Mouse (Mus musculus) adrenal gland, postnatal 14 days (tissue): ENCODE results near the gene Wdr83. TPM values are rescaled to one million over a fixed set of nuclear protein-coding genes. Genes with fewer than 3 reads are reported as not detected.
"Not testable (repeated sequence)": the region's sequence is repeated elsewhere in the genome, so short reads cannot be mapped to it uniquely, and the experiment has no call there.

Source experiments
- DNase-seq: peaks from one replicate; pipeline ENCODE4 v3.0.0; 2021; ENCODE audit warnings: mixed read lengths
- long read RNA-seq, 2 experiments: library from polyadenylated mRNA; stranded (forward); transcript quantifications; one replicate each; pipeline ENCODE4 v2.0.0; 2021
- total RNA-seq: library from RNA; stranded (reverse); gene quantifications from 2 replicates; pipeline ENCODE4 v1.2.3, GENCODE M21; 2021

Gene Wdr83
- 30.0 and 30.9 TPM in 2 replicates for total RNA-seq
- long read RNA-seq, experiment 1, transcript Wdr83-201 (9 exons, 1,238 nt) = major isoform, 23 of 34 reads
- long read RNA-seq, experiment 1, partial matches to known transcripts = 2 of 34 reads
- long read RNA-seq, experiment 1, other reads (novel, unspliced or antisense) = 6 of 34 reads
- long read RNA-seq, experiment 2, transcript Wdr83-201 (9 exons, 1,238 nt) = major isoform, 7 of 11 reads
- long read RNA-seq, experiment 2, partial matches to known transcripts = 0 of 11 reads
- long read RNA-seq, experiment 2, other reads (novel, unspliced or antisense) = 1 of 11 reads

DNA sequence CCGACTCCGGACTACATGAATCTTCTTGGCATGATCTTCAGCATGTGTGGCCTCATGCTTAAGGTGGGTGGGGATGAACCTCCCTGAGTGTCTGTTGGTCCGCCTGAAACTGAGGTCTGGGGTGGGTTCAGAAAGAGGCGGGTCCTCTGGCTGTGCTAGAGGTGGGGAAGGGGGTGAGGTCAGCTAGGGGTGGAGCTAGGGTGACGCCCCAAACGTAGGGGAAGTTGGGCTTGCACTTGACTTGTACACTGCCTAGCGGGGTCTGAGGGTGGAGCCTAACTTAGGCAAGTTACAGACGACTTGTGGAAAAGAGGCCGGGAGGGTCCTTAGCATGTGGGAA, at the start of gene Wdr83:
Gene Wdr83 (minus strand): TSS at position 91 of the 340 bp plus-strand sequence.
- DNase-seq = peak; percentile 65

DNA sequence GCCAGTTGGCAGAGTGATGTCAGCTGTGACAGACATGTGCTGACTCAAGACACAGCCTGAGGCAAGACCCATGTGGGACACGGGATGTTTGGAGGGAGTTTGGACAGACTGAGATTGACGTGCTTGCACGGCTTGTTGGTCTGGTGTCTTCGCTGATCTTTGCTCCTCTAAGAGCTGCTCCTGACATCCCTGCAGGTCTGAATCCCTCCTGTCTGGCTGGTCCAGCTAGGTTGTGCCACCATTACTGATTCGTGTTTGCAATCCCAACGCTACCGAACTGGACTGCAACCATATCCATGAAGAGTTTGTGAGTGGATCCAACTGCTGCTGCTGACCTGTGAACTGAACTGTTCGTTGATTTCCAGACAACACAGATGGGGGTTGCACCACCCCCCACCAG, 42.6 kb upstream of the Wdr83 start:
- no peak for DNase-seq

DNA sequence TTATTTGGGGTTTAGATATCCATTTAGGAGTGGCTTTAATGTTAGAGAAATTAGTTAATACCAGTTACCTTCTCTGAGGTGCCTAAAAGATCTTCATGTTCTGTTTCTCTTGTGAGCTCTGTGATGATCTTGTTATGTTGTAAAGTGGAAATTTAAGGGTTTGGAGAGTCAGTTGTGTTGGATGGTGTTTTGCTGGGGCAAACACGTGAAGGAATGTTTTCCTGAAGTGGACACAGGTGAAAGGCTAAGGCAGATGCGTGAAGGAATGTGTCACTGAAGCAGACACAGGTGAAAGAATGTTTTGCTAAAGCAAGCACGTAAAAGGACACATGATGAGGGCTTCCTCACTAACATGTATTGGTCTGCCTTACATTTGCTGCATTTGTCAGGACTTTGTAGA, 41.9 kb upstream of the Wdr83 start, which contains the start of gene Zfp791:
Gene Zfp791 (minus strand): TSS at position 101 of the 400 bp plus-strand sequence.
- no peak for DNase-seq

DNA sequence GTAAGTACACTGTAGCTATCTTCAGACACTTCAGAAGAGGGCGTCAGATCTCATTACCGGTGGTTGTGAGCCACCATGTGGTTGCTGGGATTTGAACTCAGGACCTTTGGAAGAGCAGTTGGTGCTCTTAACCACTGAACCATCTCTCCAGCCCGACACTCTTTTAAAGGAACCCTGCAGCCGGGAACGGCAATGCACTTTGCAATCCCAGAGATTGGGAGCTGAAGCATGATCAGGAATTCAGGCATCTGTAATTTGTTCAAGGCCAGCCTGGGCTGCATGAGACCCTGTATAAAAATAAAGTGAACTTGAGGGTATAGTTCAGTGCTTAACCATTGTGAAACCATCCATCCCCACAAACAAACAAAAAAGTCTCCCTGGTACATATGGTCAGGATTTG, 39.1 kb upstream of the Wdr83 start:
- DNase-seq = not testable (repeated sequence)

DNA sequence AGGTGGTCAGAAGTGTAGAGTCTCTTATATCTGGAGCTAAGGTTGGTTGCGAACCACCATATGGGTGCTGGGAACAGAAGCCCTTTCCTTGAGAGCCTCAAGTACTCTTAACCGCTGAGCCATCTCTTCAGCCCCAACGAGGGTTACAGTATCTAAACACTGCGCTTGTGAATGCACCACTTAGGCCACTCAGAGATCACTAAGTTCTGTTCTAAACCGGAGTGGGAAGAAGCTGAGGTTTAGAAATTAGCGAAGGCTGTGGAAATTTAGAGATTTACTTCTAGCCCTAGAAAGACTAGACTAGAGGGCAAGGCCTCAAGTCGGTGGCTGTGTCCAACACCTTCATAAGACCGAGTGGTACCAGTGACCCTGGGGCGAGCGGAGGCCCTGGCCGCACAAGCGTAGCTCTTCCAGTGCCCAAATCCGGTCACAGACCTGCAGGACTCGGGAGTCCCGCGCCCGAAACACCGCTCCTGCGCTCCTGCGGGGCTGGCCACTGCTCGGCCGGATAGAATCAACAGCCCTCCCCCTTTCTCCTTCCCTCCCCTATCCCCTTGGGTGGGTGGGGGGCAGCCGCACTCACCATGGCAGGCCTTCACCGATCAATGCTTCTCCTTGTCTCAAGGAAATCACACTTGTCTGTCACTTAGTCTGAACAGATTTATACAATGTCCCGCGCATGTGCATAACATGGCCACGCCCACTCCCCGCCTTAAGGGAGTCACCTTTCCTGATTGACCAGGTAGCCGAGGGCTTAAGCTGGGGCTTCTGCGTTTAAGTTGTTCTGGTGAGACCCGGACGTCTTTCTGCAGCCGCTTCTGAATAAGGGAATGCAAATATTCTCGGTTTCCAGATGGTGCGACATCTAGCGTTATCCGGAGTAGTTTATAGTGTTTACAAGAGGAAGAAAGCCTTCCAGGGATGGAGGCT, 38.2 kb upstream of the Wdr83 start:
- peak; percentile 87 for DNase-seq

DNA sequence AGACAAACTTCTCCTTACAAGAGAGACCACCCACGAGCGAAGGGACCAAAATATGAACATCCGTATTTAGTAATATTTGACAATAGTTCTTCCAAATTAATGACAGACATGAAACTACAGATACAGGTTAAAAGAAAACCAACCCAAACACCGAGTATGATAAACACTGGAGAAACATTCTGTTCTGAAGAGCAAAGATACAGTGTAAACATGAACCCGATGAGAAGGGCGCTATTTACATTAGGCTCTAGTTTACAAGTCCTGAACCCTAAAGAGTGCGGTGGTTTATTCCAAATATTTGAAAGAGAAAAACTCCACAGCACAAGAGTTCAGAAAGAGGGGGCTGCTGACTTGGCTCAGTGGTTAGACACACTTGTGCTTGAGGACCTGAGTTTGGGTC, 35.9 kb upstream of the Wdr83 start:
- DNase-seq = no peak

DNA sequence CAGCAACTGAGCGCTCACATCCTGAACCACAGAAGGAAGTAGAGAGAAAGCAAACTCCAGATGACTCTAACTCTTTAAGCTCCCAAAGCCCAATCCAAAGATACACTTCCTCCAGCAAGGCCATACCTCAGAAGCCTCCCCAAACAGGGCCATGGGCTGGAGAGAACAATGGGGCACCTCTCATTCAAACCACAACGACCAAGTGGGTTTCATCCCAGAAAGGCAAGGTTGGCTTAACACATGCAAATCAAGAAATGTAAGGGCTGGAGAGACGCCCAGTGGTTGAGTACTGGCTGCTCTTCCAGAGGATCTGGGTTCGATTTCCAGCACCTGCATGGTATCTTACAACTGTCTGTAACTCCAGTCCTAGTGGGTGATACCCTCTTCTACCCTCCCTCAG, 34.4 kb upstream of the Wdr83 start:
- DNase-seq = no peak

DNA sequence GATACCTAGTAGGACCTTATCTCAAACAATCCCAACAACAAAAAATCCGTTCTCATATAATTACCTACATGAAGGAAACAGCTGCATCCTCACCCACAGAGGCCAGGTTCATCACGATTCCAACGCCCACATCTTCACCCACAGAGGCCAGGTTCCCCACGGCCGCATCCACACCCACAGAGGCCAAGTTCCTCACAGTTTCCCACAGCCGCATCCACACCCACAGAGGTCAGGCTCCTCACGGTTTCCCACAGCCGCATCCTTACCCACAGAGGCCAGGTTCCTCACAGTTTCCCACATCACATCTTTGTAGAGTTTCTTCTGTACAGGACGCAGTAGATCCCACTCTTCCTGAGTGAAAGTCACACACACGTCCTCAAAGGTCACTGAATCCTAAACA, 32.1 kb upstream of the Wdr83 start:
- no peak for DNase-seq

DNA sequence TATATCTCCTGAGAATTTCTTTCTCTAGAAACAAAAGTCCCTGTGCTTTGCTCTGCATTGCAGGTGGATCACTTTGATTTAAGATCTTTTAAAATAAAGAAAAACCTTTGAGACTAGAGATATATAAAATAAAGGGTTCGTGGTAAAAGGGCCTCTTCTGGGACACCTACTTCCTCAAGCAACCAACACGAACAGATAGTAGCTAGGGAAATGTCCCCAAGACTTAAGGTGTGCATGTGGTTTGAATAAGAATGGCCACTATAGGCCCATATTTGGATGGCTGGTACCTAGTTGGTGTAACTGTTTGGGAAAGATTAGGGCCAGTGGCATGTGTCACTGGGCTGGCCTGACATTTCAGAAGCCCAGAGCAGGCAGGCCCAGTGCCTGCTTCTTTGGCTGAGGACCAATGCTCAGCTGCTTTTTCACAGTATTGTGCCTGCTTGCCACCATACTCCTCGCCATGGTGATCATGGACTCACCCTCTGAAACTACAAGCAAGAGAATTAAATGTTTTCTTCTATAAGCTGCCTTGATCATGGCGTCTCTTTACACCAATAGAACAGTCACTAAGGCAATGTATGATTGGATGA, 19.1 kb upstream of the Wdr83 start:
- no peak for DNase-seq

DNA sequence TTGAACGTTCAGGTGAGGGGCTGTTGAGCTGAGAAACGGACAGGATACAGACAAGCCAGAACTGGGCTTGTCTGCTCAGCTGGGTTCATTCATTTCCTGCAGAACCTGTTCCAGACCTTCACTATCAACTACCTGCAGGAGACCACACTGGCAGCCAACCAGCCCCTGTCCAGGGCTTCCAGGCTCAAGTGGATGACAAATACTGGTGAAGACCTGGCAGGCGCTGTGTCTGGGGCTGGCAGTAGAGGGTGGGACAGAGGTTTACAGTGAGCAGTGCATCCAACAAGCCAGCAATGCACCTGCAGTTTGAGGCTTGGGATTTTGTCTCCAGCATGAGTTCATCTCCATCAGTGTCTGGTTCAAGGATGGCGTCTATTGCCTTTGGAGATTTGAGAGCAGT, 15.7 kb upstream of the Wdr83 start:
- no peak for DNase-seq

DNA sequence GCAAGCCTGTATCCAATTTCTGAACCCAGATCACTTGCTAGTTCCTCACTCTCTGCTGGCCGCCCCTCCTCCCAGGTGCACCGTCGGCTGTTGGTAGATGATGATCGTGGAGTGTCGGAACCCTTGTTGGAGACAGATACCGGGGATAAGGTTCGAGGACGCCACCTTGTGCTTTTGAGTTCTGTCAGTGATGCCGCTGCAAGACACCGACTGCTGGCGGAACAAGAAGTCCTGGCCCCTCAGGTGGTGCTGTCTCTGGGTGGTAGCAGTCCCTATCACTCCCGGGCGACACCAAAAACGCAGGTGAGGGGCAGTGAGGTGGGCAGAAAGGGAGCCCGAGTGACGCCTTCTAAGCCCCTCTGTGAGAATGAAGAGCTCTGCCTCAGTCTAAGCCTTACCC, 15.1 kb upstream of the Wdr83 start:
- no peak for DNase-seq

DNA sequence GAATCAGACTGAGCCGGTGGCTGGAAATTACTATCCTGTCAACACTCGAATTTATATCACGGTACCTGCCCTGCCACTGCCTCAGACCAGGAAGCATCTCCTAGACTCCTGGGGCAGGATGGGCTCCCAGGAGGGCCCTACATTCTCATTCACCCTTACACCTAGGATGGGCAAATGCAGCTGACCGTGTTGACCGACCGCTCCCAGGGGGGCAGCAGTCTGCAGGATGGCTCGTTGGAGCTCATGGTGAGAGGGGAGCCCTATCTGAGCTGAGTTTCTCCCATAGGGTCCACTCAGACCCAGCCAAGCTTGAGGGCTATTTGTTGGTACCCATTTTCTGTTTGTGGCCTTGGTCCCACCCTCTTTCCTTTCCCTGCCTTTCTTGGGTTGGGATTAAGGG, 14.5 kb upstream of the Wdr83 start:
- DNase-seq = no peak

DNA sequence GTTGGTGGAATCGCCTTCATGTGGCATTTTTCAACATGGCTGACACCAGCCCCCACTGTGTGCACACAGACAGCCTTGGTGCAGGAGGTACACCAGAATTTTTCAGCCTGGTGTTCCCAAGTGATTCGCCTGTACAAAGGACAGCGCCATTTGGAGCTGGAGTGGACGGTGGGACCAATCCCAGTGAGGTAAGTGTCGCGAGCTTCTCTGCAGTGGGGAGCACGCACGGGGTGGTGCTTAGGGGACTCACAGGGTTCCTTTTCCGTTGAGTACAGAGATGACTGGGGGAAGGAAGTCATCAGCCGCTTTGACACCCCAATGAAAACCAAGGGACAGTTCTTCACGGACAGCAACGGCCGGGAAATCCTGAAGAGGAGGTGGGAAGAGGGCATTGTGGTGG, 13.9 kb upstream of the Wdr83 start:
- no peak for DNase-seq

DNA sequence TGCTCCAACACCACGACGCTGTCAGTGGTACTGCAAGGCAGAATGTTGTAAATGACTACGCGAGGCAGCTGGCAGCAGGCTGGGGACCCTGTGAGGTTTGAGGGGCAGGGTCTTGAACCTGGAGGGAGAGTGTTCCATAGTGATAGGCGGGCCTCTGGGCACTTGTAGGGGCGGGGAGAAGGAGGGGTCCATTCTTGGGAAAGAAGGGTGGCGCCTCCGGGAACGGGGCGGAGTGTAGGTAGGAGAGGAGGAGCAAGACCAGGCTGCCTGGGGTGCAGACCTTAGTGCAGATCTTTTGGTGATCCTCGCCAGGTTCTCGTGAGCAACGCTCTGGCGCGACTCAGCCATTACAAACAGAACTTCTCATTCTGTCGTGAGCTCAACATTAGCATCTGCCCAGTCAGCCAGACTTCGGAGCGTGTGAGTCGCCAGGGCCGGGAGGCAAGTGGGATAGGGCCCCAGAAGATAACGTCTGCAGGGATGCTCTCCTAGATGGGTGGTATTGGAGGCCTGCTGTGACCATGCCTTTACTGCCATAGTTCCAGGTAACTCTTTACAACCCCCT, 10.5 kb upstream of the Wdr83 start:
- DNase-seq = no peak

DNA sequence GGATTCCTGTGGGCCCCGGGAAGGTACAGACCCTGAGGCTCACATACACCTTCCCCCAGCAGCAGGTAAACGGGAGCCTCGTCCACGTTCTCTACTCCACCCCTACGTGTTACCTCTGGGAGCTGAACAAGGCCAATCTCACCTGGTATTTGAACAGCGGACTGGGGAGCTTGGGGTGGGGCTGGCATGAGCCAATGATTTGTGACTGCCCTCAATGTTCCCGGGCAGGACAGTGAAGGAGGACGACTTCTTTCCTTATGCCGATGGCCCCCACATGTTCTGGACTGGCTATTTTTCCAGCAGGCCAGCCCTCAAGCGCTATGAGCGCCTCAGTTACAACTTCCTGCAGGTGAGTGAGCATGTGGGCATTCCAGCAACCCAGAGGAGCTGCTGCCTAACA, 9.8 kb upstream of the Wdr83 start:
- no peak for DNase-seq

DNA sequence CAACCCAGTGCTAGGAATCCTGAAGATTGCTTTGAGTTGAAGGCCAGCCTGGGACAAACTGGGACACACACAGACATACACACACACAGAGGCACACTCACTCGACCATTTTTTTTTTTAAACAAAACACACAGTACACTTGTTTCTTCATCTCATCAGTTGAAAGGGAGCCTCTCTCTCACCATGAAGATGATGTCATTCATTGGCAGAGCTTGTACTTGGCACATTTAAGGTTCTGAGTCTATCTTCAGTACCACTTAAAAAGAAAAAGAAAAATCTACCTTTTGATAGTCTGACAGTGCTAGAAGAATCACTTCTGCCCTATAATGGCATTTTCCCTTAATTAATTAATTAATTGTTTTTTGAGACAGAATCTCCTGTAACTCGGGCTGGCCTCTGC, 7.7 kb upstream of the Wdr83 start:
- no peak for DNase-seq

DNA sequence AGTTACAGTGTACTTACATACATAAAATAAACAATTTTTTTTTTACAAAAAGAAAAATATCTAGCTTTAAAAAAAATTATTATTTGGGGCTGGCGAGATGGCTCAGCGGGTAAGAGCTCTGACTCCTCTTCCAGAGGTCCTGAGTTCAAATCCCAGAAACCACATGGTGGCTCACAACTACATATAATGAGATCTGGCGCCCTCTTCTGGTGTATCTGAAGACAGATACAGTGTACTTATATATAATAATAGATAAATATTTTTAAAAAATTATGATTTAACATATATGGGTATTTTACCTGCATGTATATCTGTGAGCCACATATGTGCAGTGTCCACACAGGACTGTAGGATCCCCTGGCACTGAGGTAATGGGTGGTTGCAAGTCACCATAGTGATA, 5.1 kb upstream of the Wdr83 start:
- DNase-seq = no peak

DNA sequence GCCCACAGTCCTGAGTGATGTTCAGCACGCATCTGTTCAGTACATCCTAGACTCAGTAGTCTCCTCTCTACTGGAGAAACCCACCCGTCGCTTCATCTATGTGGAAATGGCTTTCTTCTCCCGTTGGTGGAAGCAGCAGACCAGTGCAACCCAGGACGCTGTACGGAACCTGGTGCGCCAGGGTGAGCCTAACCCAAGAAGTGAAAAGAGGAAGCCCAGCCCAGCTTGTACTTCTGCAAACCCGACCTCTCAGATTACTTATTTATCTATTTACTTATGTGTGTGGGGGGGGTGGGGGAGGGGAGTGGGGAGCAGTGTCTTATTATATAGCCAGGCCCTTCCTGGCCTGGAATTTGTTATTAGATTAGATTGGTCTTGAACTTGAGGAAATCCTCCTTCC, 3.5 kb upstream of the Wdr83 start:
- no peak for DNase-seq

DNA sequence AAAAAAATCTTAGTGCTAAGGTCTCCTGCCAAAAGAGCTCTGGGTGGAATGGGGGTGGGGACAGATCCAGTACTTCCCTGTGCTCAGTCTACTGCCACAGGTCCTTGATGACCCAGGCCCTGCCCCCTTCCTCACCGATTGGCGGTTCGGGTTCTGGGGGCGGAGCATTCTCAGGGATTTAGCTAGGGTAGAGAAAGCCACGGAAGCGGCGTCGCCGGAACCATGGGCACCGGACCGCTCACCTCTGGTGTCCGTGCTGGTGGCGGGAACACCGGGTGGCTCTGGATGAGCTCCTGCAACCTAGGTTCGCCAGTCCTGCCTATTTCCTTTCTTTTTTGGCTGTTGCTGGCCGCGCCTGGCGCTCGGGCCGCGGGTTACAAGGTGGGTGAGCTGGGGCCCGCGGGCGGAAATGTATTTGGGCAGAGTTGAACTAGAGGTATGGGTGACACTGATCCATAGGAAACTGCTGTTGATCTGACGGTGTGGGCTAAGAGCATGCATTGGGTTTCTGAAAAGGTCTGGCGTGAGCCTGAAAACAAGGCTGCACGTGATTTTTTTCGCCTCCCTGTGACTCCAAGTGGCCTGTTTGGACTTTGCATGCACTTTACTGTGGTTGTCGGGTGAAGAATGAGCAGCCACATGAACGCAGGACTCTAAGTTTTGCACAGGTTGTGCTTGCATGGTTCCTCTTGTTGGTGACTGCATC, 2.2 kb upstream of the Wdr83 start, which contains the start of gene Man2b1:
Gene Man2b1 (plus strand): TSS at position 163 of the 706 bp plus-strand sequence.
- peak; percentile 96 for DNase-seq

DNA sequence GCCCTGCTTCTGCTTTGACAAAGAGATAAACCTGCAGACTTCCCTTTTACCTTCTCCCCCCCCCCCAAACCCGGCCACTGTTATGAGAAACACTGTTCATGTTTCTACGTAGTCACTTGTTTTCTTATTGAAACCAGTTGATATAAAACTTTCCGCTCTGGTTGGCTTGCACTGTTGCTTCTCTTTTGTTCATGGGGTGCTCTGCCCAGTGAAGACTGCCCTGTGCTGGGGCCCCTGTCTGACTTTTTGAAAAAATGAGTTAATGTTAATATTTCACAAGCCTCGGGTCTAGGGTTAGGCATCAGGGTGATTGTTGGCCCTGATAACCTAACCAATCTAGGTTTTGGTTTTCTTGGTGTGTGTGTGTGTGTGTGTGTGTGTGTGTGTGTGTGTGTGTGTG, 1.1 kb upstream of the Wdr83 start:
- DNase-seq = not testable (repeated sequence)

DNA sequence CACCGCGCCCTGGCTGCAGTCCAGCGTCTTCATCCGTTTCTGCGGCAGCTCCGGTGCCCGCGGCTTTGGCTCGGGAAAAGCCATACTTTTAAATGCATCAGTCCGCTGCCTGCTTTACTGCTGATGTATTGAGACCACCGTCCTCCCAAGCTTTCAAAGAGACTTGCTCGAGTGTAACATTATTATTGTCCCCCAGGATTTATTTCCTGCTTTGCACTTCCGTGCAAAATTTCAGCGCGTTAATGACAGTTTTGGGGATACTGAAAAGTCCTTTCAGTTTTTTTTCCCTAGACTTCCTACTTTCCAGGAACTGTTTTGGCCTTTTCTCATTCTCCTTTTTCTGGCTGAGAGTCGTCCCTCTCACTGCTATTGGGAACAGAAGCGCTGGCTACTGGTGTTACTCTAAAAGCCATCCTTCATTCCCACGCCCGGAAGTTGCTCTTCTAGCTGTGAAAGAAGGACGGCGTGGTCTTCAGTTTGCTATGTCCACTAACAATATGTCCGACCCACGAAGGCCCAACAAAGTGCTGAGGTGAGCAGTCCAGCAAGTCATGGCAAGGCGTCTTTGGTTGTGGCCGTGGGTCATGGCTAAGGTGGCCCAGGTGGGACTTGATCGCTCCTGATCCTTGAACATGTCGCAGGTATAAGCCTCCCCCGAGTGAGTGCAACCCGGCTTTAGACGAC, 432 bp downstream of the Wdr83 start, which contains the start of gene Wdr83os:
Gene Wdr83os (plus strand): TSS at position 209 of the 684 bp plus-strand sequence.
- DNase-seq = peak; percentile 69

DNA sequence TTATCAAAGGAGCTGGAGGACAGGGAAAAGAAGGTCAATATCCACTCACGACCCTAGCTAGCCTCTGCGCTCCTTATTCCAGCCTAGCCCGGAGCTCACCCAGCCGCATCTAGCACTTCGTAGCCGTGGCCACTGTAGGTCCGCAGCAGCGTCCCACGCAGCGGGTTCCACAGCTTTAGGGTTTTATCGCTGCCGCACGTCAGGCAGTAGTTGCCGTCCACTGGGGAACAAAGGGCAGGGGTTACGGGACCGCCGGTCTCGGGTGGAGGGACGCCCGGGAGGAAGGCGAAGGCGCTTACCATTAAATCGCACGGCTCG, 933 bp downstream of the Wdr83 start:
- peak; percentile 57 for DNase-seq
